Mouse (Mus musculus): Measurements from ENCODE around the gene Grxcr1. TPM values are rescaled to one million over a fixed set of nuclear protein-coding genes. Genes with fewer than 3 reads are reported as not detected.
A peak's percentile ranks its signal among the peaks of the same experiment; 100 is the strongest.

The Grxcr1 gene
- total and polyA plus RNA-seq, 3 experiments, result not detected

DNA sequence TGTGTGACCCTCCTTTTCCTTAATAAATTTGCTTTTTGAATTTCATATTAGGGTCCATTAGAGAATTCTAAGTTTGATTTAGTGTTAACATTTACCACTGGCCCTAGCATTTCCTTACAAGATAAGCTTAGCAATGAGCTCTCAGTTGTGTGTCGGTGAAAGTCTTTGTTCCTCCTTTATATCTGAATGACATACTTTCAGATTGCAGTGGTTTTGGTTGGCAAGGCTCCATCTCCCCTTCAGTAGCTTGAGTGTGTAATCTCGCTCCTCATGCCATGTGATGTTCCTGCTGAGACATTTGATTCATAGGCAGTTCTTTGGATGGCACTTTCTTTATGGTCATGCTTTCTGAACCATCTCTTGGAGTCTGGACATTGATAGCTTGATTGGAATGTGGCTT lies 7.4 kb downstream of the Grxcr1 start:
- no peaks in the 10 kb centered on the region for H3K9me3 ChIP-seq (replicated peaks; ENCODE audit: insufficient read depth, low read length)
- H3K27ac ChIP-seq (ENCODE audit: control insufficient read depth, low read depth, low read length), result no peak overlapping the region
- no peak for TF ChIP-seq MXI1 (IDR thresholded peaks at IDR 0.05; ENCODE audit: low read depth, low read length)
- peak; percentile 31; the same call in 1 of the 2 replicates for TF ChIP-seq RCOR1 (IDR thresholded peaks at IDR 0.05; ENCODE audit: low read depth, low read length)
- DNase-seq (ENCODE audit: low read depth, low spot score), result peak; percentile 58
- no peaks in the 10 kb centered on the region for H3K36me3 ChIP-seq (ENCODE audit: control insufficient read depth in 1 of 2, insufficient read depth in 2 of 2, low read length in 2 of 2)
- no peaks in the 10 kb centered on the region for H3K27me3 ChIP-seq (ENCODE audit: control insufficient read depth in 1 of 2, insufficient read depth in 2 of 2, low read length in 2 of 2)
- no peak overlapping the region for H3K4me3 ChIP-seq (ENCODE audit: control insufficient read depth in 1 of 2, insufficient read depth in 1 of 2, low read depth in 2 of 2, low read length in 2 of 2)
- H3K4me1 ChIP-seq (ENCODE audit: control insufficient read depth in 1 of 2, insufficient read depth in 2 of 2, low read length in 2 of 2), result no peaks in the 10 kb centered on the region
- no peak overlapping the region for H3K9ac ChIP-seq (ENCODE audit: control insufficient read depth, low read depth, low read length, poor library complexity, severe bottlenecking)
- no peaks in the 10 kb centered on the region for H3K79me2 ChIP-seq (ENCODE audit: control insufficient read depth, insufficient read depth, low read length, poor library complexity)

DNA sequence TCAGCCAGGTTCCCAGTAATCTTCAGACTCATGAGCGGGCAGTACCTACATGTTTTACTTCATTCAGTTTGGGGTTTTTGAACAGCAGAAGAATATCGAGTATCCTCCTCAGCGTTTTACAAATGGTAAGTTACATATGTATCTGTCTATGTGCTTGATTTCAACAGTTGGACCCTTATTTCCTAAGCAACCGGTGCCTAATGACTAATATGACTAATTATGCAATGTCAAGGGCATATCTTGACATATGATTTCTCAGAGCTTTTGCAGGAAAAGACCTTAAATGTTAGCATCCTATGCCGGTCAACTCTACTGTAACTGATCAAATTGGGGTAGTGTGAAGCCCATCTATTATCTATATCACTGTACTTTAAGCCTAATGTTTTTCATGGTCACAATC lies 11.7 kb downstream of the Grxcr1 start:
- no peaks in the 10 kb centered on the region for H3K79me2 ChIP-seq (ENCODE audit: control insufficient read depth, insufficient read depth, low read length, poor library complexity)
- no peak overlapping the region for H3K27ac ChIP-seq (ENCODE audit: control insufficient read depth, low read depth, low read length)
- no peak overlapping the region for H3K4me3 ChIP-seq (ENCODE audit: control insufficient read depth in 1 of 2, insufficient read depth in 1 of 2, low read depth in 2 of 2, low read length in 2 of 2)
- no peak overlapping the region for H3K9ac ChIP-seq (ENCODE audit: control insufficient read depth, low read depth, low read length, poor library complexity, severe bottlenecking)
- H3K27me3 ChIP-seq (ENCODE audit: control insufficient read depth in 1 of 2, insufficient read depth in 2 of 2, low read length in 2 of 2), result no peaks in the 10 kb centered on the region
- no peaks in the 10 kb centered on the region for H3K36me3 ChIP-seq (ENCODE audit: control insufficient read depth in 1 of 2, insufficient read depth in 2 of 2, low read length in 2 of 2)
- no peak for DNase-seq (ENCODE audit: low read depth, low spot score)
- TF ChIP-seq NELFE (IDR thresholded peaks at IDR 0.05; ENCODE audit: low read depth, low read length), result no peak
- no peak for TF ChIP-seq TAL1 (IDR thresholded peaks at IDR 0.05; ENCODE audit: low read length)
- no peak for TF ChIP-seq MAZ (IDR thresholded peaks at IDR 0.05; ENCODE audit: low read depth, low read length)
- H3K4me1 ChIP-seq (ENCODE audit: control insufficient read depth in 1 of 2, insufficient read depth in 2 of 2, low read length in 2 of 2), result no peaks in the 10 kb centered on the region
- no peaks in the 10 kb centered on the region for H3K9me3 ChIP-seq (replicated peaks; ENCODE audit: insufficient read depth, low read length)

DNA sequence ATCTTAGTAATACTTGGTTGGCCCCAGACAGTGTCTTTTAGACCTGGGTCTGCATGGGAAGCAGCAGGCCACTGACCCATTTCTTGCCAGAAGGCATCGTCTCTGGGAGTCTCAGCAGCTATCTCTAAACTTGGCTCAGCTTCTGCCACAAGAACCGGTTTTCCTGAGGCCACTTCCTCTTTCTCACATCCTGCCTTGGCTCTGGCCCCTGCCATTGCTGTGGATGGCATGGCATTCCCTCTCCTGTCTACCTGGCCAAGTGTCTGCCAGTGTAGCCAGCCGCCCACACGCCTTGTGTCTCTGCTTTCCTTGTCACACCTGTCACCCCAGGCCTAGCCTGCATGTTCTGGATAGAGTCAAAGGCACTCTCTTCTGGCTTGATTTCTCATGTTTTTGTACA lies 17.1 kb downstream of the Grxcr1 start:
- Histone ChIP-seq H3K27me3 (ENCODE audit: control insufficient read depth in 1 of 2, insufficient read depth in 2 of 2, low read length in 2 of 2) (no peaks in the 10 kb centered on the region), H3K4me3 (ENCODE audit: control insufficient read depth in 1 of 2, insufficient read depth in 1 of 2, low read depth in 2 of 2, low read length in 2 of 2) (no peak overlapping the region), H3K79me2 (ENCODE audit: control insufficient read depth, insufficient read depth, low read length, poor library complexity) (no peaks in the 10 kb centered on the region), H3K4me1 (ENCODE audit: control insufficient read depth in 1 of 2, insufficient read depth in 2 of 2, low read length in 2 of 2) (no peaks in the 10 kb centered on the region; a peak in 2 of 4 replicates), H3K27ac (ENCODE audit: control insufficient read depth, low read depth, low read length) (no peak overlapping the region), H3K9me3 (replicated peaks; ENCODE audit: insufficient read depth, low read length) (no peaks in the 10 kb centered on the region), H3K9ac (ENCODE audit: control insufficient read depth, low read depth, low read length, poor library complexity, severe bottlenecking) (no peak overlapping the region), H3K36me3 (ENCODE audit: control insufficient read depth in 1 of 2, insufficient read depth in 2 of 2, low read length in 2 of 2) (no peaks in the 10 kb centered on the region)
- TF ChIP-seq CHD2 (IDR thresholded peaks at IDR 0.05; ENCODE audit: low read length), result no peak
- TF ChIP-seq MEF2A (IDR thresholded peaks at IDR 0.05; ENCODE audit: extremely low read depth, insufficient replicate concordance, low read depth, low read length, poor library complexity, severe bottlenecking), result no peak
- TF ChIP-seq NELFE (IDR thresholded peaks at IDR 0.05; ENCODE audit: low read depth, low read length), result no peak
- no peak for TF ChIP-seq CTCF (IDR thresholded peaks at IDR 0.05 in 2 of 3, conservative IDR thresholded peaks at IDR 0.05 in 1 of 3; ENCODE audit: control insufficient read depth in 1 of 3, insufficient read depth in 1 of 3, low read depth in 2 of 3, low read length in 3 of 3, poor library complexity in 1 of 3, severe bottlenecking in 1 of 3)
- peak in 1 of 2 experiments; percentile 27; a peak in 1 of 4 replicates for TF ChIP-seq EP300 (IDR thresholded peaks at IDR 0.05; ENCODE audit: low read depth in 1 of 2, low read length in 2 of 2)
- 0 out of 2 replicates have a peak, but pooled peaks have one; percentile 13 for TF ChIP-seq MAX (IDR thresholded peaks at IDR 0.05; ENCODE audit: low read length)
- no peak for TF ChIP-seq POLR2A (IDR thresholded peaks at IDR 0.05; ENCODE audit: control insufficient read depth in 1 of 2, insufficient read depth in 1 of 2, low read depth in 1 of 2, low read length in 2 of 2, poor library complexity in 1 of 2)
- TF ChIP-seq GATA1 (IDR thresholded peaks at IDR 0.05; ENCODE audit: low read depth, low read length), result 0 out of 2 replicates have a peak, but pooled peaks have one; percentile 4
- TF ChIP-seq BHLHE40 (IDR thresholded peaks at IDR 0.05; ENCODE audit: borderline replicate concordance, low read depth, low read length), result no peak
- 0 out of 2 replicates have a peak, but pooled peaks have one; percentile 17 for TF ChIP-seq RCOR1 (IDR thresholded peaks at IDR 0.05; ENCODE audit: low read depth, low read length)
- no peak for TF ChIP-seq TBP (IDR thresholded peaks at IDR 0.05; ENCODE audit: low read depth, low read length)
- TF ChIP-seq MXI1 (IDR thresholded peaks at IDR 0.05; ENCODE audit: low read depth, low read length), result no peak
- no peak for TF ChIP-seq POLR2AphosphoS5 (IDR thresholded peaks at IDR 0.05; ENCODE audit: borderline replicate concordance, low read depth, low read length)
- TF ChIP-seq USF1 (IDR thresholded peaks at IDR 0.05; ENCODE audit: low read depth, low read length), result no peak
- TF ChIP-seq NRF1 (IDR thresholded peaks at IDR 0.05; ENCODE audit: insufficient read depth, low read depth, low read length, poor library complexity, severe bottlenecking), result no peak
- peak; percentile 52 for DNase-seq (ENCODE audit: low read depth, low spot score)

Measured in MEL (cell line).